Mouse (Mus musculus) lung, postnatal 0 days (tissue): ENCODE data around the gene Tmem184b.

Experiments used
- CTCF ChIP-seq: IDR thresholded peaks from 2 replicates; pipeline ENCODE4 v1.5.1; 2016; ENCODE audit warnings: antibody characterized with exemption, mild to moderate bottlenecking
- EP300 ChIP-seq: IDR thresholded peaks from 2 replicates; pipeline ENCODE4 v1.6.1; 2016; ENCODE audit warnings: antibody characterized with exemption, mild to moderate bottlenecking, control low read depth

DNA sequence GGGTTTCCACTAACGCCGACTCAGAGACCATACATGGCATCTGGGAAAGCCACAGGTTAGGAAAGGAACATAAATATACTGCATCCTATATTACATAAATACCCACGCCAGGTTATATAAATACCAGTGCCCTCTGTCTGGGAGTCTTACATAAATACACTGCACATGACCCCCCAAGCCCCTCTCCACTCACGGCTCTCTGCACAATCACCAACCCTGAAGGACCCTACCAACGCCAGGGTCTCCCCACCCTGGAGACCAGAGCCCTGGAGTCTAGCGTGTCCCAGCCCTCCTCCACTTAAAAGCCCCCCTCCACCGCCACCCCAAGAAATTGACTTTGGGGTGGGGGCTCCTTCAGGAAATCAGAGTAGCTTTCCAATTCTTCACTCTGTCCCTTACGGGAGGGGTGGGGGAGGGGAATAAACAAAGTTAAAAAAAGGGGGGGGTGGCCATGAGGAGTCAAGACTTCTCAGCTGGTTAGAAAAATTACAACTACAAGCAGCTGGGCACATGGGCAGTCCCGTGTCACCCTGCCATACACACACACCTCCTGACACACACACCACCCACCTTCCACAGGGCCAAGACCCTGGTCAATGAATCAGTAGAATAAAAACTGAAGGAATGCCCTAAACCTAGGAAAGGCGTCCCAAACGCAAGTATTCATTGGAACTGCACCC is 37.4 kb upstream of the Tmem184b start:
- TF ChIP-seq CTCF (no peak), EP300 (no peak)
